16 mouse cellular contexts compared by ENCODE assay signal in the genomic region with DNA sequence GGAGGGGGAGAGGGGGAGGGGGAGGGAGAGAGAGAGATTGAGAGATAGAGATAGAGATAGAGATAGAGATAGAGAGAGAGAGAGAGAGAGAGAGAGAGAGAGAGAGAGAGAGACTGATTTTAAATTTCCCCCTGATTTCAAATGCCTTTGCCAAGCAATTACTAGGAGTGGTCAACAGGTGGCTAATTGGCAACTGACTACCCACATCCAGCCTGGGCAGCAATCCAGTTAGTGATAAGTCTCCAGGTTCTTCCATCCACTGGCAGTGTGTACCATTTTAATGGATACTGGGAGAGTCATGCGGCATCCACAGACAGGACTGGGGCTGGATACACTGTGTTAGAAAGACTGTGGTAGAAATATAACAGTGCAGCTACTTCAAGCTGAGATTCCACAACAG.
A peak's percentile ranks its signal among the peaks of the same experiment; 100 is the strongest.
DNase-seq lines count a peak whose midpoint lies in the region; ATAC-seq lines count a peak whose summit lies in the region.
"Had no signal": no experiment of that assay in that cellular context is flagged by ENCODE, and none has a peak within 500 bp of the region (broad histone marks: within the 10 kb centered on the region; RNA-seq: fewer than 3 reads in every experiment).

No protein-coding gene starts in this region.

- no peak for ATAC-seq in forebrain, embryonic 14.5 days
- no peak for ATAC-seq in forebrain, embryonic 12.5 days (ENCODE audit: low FRiP score)
- ATAC-seq: forebrain, embryonic 13.5 days; forebrain, embryonic 16.5 days had no signal

- no peak overlapping the region for H3K9ac ChIP-seq in forebrain, embryonic 14.5 days (ENCODE audit: low read length)
- H3K9ac ChIP-seq in forebrain, embryonic 12.5 days, result no peak overlapping the region
- H3K9ac ChIP-seq: embryonic facial prominence, embryonic 13.5 days; forebrain, embryonic 13.5 days had no signal

- no peaks in the 10 kb centered on the region for H3K9me3 ChIP-seq in forebrain, embryonic 14.5 days (replicated peaks; ENCODE audit: control insufficient read depth, low read length)
- H3K9me3 ChIP-seq in forebrain, embryonic 12.5 days, result no peaks in the 10 kb centered on the region
- H3K9me3 ChIP-seq: embryonic facial prominence, embryonic 13.5 days; forebrain, embryonic 13.5 days had no signal

- H3K27me3 ChIP-seq in forebrain, embryonic 14.5 days (replicated peaks; ENCODE audit: control insufficient read depth, insufficient read depth, low read length), result no peaks in the 10 kb centered on the region
- H3K27me3 ChIP-seq in forebrain, embryonic 12.5 days, result no peaks in the 10 kb centered on the region
- H3K27me3 ChIP-seq: embryonic facial prominence, embryonic 13.5 days; forebrain, embryonic 13.5 days had no signal

- WGBS in forebrain, embryonic 14.5 days, result 91% methylated on average over 1 of the region's 1 CpGs
- WGBS in forebrain, embryonic 12.5 days, result 91% methylated on average over 1 of the region's 1 CpGs

- no peak overlapping the region for H3K4me2 ChIP-seq in forebrain, embryonic 14.5 days (ENCODE audit: low read length)
- no peak overlapping the region for H3K4me2 ChIP-seq in forebrain, embryonic 12.5 days
- H3K4me2 ChIP-seq: embryonic facial prominence, embryonic 13.5 days; forebrain, embryonic 13.5 days had no signal

- H3K36me3 ChIP-seq in forebrain, embryonic 14.5 days (ENCODE audit: control insufficient read depth, insufficient read depth, low read length), result no peaks in the 10 kb centered on the region
- H3K36me3 ChIP-seq in forebrain, embryonic 12.5 days (replicated peaks), result no peaks in the 10 kb centered on the region
- H3K36me3 ChIP-seq: embryonic facial prominence, embryonic 13.5 days had no signal

- no peak overlapping the region for H3K4me3 ChIP-seq in forebrain, embryonic 14.5 days (ENCODE audit: low read depth, low read length)
- H3K4me3 ChIP-seq in forebrain, embryonic 12.5 days (replicated peaks), result no peak overlapping the region
- H3K4me3 ChIP-seq: embryonic facial prominence, embryonic 13.5 days; forebrain, embryonic 13.5 days had no signal

- no peaks in the 10 kb centered on the region for H3K4me1 ChIP-seq in forebrain, embryonic 14.5 days (ENCODE audit: control insufficient read depth, insufficient read depth, low read length)
- H3K4me1 ChIP-seq in forebrain, embryonic 12.5 days, result no peaks in the 10 kb centered on the region
- H3K4me1 ChIP-seq: embryonic facial prominence, embryonic 13.5 days; forebrain, embryonic 13.5 days had no signal

- intact Hi-C loops in left cerebral cortex, postnatal 4 days (cut with DNase I), result no loop called here

- no peak overlapping the region for H3K27ac ChIP-seq in forebrain, embryonic 14.5 days (ENCODE audit: low read depth, low read length)
- no peak overlapping the region for H3K27ac ChIP-seq in forebrain, embryonic 12.5 days
- H3K27ac ChIP-seq: embryonic facial prominence, embryonic 13.5 days; forebrain, embryonic 13.5 days had no signal

- peak; percentile 37 to 50 for DNase-seq in cerebellum, postnatal 14 days
- DNase-seq in cerebellum, postnatal 36 days, result no peak
- peak; percentile 49 for DNase-seq in forebrain, embryonic 14.5 days (ENCODE audit: low spot score)
- DNase-seq in left cerebral cortex, postnatal 4 days, result peak; percentile 20
- DNase-seq in left cerebral cortex, adult 18-20 months (ENCODE audit: low spot score in 2 of 2), result no peak
- DNase-seq in heart, adult 18-20 months, result no peak
- DNase-seq: adrenal gland, adult 2 months; adrenal gland, postnatal 10 days; adrenal gland, postnatal 25 days; cerebellum, adult 11-12 months; cerebellum, adult 8-10 months; cerebellum, adult 9-11 months had no signal

Comparison
In these comparisons a context has a peak if more than half of its experiments do, and no peak if none do; other contexts are left out.
1. DNase-seq: peak in cerebellum, postnatal 14 days (2 of 2), forebrain, embryonic 14.5 days (single experiment) and left cerebral cortex, postnatal 4 days (single experiment); none in cerebellum, postnatal 36 days (0 of 2), left cerebral cortex, adult 18-20 months (0 of 2) and heart, adult 18-20 months (0 of 2).